Comparison of ENCODE assay signal across 14 mouse cellular contexts in genomic region chr10:127003334-127003733, GRCm38 (mm10). TPM values are rescaled to one million over a fixed set of nuclear protein-coding genes. Genes with fewer than 3 reads are reported as not detected.
"Had no signal": no experiment of that assay in that cellular context is flagged by ENCODE, and none has a peak within 500 bp of the region (broad histone marks: within the 10 kb centered on the region; RNA-seq: fewer than 3 reads in every experiment).

No protein-coding gene starts in this region.

- H3K27me3 ChIP-seq: limb, embryonic 13.5 days; midbrain, embryonic 12.5 days; neural tube, embryonic 13.5 days had no signal

- H3K9ac ChIP-seq: liver, embryonic 14.5 days; midbrain, embryonic 12.5 days; neural tube, embryonic 13.5 days had no signal

- H3K4me1 ChIP-seq: limb, embryonic 13.5 days; midbrain, embryonic 12.5 days; neural tube, embryonic 13.5 days had no signal

- H3K27ac ChIP-seq: limb, embryonic 13.5 days; liver, embryonic 14.5 days; midbrain, embryonic 12.5 days; neural tube, embryonic 13.5 days; stomach, postnatal 0 days had no signal

- H3K9me3 ChIP-seq: limb, embryonic 13.5 days; midbrain, embryonic 12.5 days; neural tube, embryonic 13.5 days had no signal

- H3K4me2 ChIP-seq: limb, embryonic 13.5 days; midbrain, embryonic 12.5 days; neural tube, embryonic 13.5 days had no signal

- H3K4me3 ChIP-seq: limb, embryonic 13.5 days; midbrain, embryonic 12.5 days; neural tube, embryonic 13.5 days had no signal

- ATAC-seq: midbrain, embryonic 16.5 days had no signal

- DNase-seq: kidney, adult 2 months; kidney, postnatal 25 days; left cerebral cortex, postnatal 4 days; lung, adult 18-20 months; thymus, adult 18-20 months; thymus, postnatal 14 days had no signal

RNA-seq across cellular contexts. Expression of gene Eef1akmt3, which starts 38.0 kb away (rescaled TPM):
- total RNA-seq: liver, adult 2 months; megakaryocyte-erythroid progenitor cell, adult 5-6 weeks had no signal
